Mouse (Mus musculus) kidney, postnatal 0 days (tissue): ENCODE measurements at regions not wholly inside any gene's neighbourhood (a gene's known extent, or its start where the extent isn't known, plus 50 kb on each side); places are given as distances from the start of the nearest gene placed in this dataset.

Source experiments
- ATAC-seq: fragments of 200-750 bp; cut with Nextera tagmentation; replicated peaks from 2 replicates; pipeline ENCODE4 v1.8.0; 2017; ENCODE audit warnings: low read depth, moderate number of reproducible peaks, moderate TSS enrichment, moderate library complexity; ENCODE audit not compliant: low FRiP score
- DNase-seq: peaks from one replicate; pipeline ENCODE4 v3.0.0-alpha.2; 2016; ENCODE audit warnings: low spot score
- H3K27ac ChIP-seq: fragments of 300-500 bp; sonication (generic); 2 replicates; pipeline ENCODE4 v1.5.1; 2014; ENCODE audit warnings: mild to moderate bottlenecking
- H3K27me3 ChIP-seq: fragments of 300-500 bp; sonication (generic); 2 replicates; pipeline ENCODE4 v1.6.1; 2014; ENCODE audit warnings: low read length, mixed read lengths; ENCODE audit not compliant: insufficient read depth
- H3K36me3 ChIP-seq: fragments of 300-500 bp; sonication (generic); 2 replicates; pipeline ENCODE4 v1.6.1; 2014; ENCODE audit warnings: low read length, mixed read lengths; ENCODE audit not compliant: insufficient read depth
- H3K4me1 ChIP-seq: fragments of 300-500 bp; sonication (generic); replicated peaks from 2 replicates; pipeline ENCODE4 v1.6.1; 2014; ENCODE audit warnings: antibody characterized with exemption, low read length, mixed read lengths; ENCODE audit not compliant: insufficient read depth
- H3K4me2 ChIP-seq: fragments of 300-500 bp; sonication (generic); 2 replicates; pipeline ENCODE4 v1.6.1; 2014; ENCODE audit warnings: mild to moderate bottlenecking, low read length, moderate library complexity, mixed read lengths
- H3K4me3 ChIP-seq: fragments of 300-500 bp; sonication (generic); replicated peaks from 2 replicates; pipeline ENCODE4 v1.5.1; 2014; ENCODE audit warnings: low read depth, low read length
- H3K9ac ChIP-seq: fragments of 300-500 bp; sonication (generic); 2 replicates; pipeline ENCODE4 v1.6.1; 2014; ENCODE audit warnings: low read depth, low read length
- H3K9me3 ChIP-seq: fragments of 300-500 bp; sonication (generic); replicated peaks from 2 replicates; pipeline ENCODE4 v1.6.1; 2016; ENCODE audit warnings: low read length, inconsistent platforms, mixed read lengths
- CTCF ChIP-seq: IDR thresholded peaks from 2 replicates; pipeline ENCODE4 v1.5.1; 2016; ENCODE audit warnings: antibody characterized with exemption, low read depth, mild to moderate bottlenecking, moderate library complexity
- WGBS: fragments of 180-500 bp; shearing (Covaris S2); extraction: QIAGEN DNeasy Blood & Tissue Kit; methylation state at CpG from one replicate; pipeline ENCODE4 v1.1.7; 2014; 5-methylcytosine and 5-hydroxymethylcytosine counted together

DNA sequence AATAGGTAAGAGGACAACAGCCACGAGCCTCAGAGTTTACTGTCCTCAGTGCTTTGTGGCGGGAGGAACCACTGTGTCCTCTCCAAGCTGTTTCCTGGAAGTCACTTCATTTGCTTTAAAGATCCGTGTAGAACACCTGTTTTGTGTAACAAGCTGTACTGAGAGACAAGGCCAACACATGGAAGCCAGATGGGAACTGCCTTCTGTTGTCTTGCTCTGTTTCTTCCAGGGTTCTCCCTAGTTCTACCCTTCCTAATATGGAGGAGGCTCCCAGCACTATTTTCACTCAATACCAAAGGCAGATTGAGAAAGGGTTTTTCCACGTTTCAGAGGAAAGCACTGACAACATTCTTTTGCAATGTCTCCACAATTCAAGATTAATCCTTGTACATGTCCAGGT lies 247.3 kb upstream of the Klf4 start:
- Histone ChIP-seq H3K27me3 (no peaks in the 10 kb centered on the region), H3K27ac (no peak overlapping the region), H3K36me3 (no peaks in the 10 kb centered on the region), H3K4me1 (no peaks in the 10 kb centered on the region), H3K9me3 (no peaks in the 10 kb centered on the region), H3K4me3 (no peak overlapping the region), H3K9ac (no peak overlapping the region), H3K4me2 (no peak overlapping the region)
- no peak for TF ChIP-seq CTCF
- no peak for ATAC-seq
- DNase-seq: no peak
- WGBS: 71% methylated on average over 4 of the region's 4 CpGs

DNA sequence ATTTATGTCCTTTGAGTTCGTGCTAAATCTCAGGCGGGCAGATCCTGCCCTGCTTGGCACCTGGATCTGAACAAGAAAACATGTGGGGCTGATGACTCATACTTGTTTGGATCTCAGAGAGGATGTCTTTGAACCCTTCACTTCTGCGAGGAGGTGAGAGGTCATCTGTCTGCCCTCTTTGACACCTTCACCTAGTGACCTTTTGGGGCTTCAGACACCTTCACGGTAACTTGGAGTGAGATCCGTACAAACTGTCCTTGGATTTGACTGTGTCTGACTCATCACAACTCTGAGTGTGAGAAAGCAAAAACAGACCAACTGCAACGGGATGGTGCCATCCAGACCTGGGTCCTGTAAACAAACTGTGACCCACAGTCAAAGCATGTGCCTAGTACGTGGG lies 243.6 kb upstream of the Klf4 start:
- TF ChIP-seq CTCF: no peak
- no peak for DNase-seq
- H3K4me2 ChIP-seq: no peak overlapping the region
- H3K4me1 ChIP-seq: no peaks in the 10 kb centered on the region
- WGBS: 48% methylated on average over 7 of the region's 7 CpGs
- H3K9ac ChIP-seq: no peak overlapping the region
- ATAC-seq: no peak
- H3K9me3 ChIP-seq: no peaks in the 10 kb centered on the region
- H3K4me3 ChIP-seq: no peak overlapping the region
- no peaks in the 10 kb centered on the region for H3K27me3 ChIP-seq
- no peak overlapping the region for H3K27ac ChIP-seq
- H3K36me3 ChIP-seq: no peaks in the 10 kb centered on the region

- H3K27ac ChIP-seq: no peak overlapping the region
- 89% methylated on average over 4 of the region's 4 CpGs for WGBS
- ATAC-seq (no peak), DNase-seq (no peak)
- no peaks in the 10 kb centered on the region for H3K27me3 ChIP-seq
- H3K4me1 ChIP-seq: no peaks in the 10 kb centered on the region
- H3K4me3 ChIP-seq: no peak overlapping the region
- no peak for TF ChIP-seq CTCF
- no peak overlapping the region for H3K4me2 ChIP-seq
- H3K9me3 ChIP-seq: no peaks in the 10 kb centered on the region
- H3K36me3 ChIP-seq: no peaks in the 10 kb centered on the region
- no peak overlapping the region for H3K9ac ChIP-seq
These were observed 242.3 kb upstream of the Klf4 start for GRCm38 (mm10) chr4:55774571-55774970.

- ATAC-seq: no peak
- WGBS: 86% methylated on average over 3 of the region's 3 CpGs
- no peak overlapping the region for H3K4me2 ChIP-seq
These were observed 237.4 kb upstream of the Klf4 start for GRCm38 (mm10) chr4:55769656-55770055.

GRCm38 (mm10) chr4:55768325-55768724 lies 236.1 kb upstream of the Klf4 start:
- Histone ChIP-seq H3K27me3 (no peaks in the 10 kb centered on the region), H3K27ac (no peak overlapping the region), H3K4me3 (no peak overlapping the region), H3K4me2 (no peak overlapping the region), H3K4me1 (no peaks in the 10 kb centered on the region), H3K36me3 (no peaks in the 10 kb centered on the region), H3K9me3 (no peaks in the 10 kb centered on the region), H3K9ac (no peak overlapping the region)
- no peak for TF ChIP-seq CTCF
- WGBS: 85% methylated on average over 6 of the region's 6 CpGs
- no peak for ATAC-seq
- DNase-seq: no peak

More at GRCm38 (mm10) chr4:55769656-55770055, 237.4 kb upstream of the Klf4 start:
- Histone ChIP-seq H3K9ac (no peak overlapping the region), H3K4me1 (no peaks in the 10 kb centered on the region), H3K27me3 (no peaks in the 10 kb centered on the region), H3K27ac (no peak overlapping the region), H3K4me3 (no peak overlapping the region), H3K9me3 (no peaks in the 10 kb centered on the region), H3K36me3 (no peaks in the 10 kb centered on the region)
- no peak for TF ChIP-seq CTCF
- no peak for DNase-seq

- Histone ChIP-seq H3K9ac (no peak overlapping the region), H3K4me2 (no peak overlapping the region), H3K9me3 (no peaks in the 10 kb centered on the region), H3K36me3 (no peaks in the 10 kb centered on the region), H3K4me3 (no peak overlapping the region), H3K27me3 (no peaks in the 10 kb centered on the region), H3K4me1 (no peaks in the 10 kb centered on the region), H3K27ac (no peak overlapping the region)
- ATAC-seq (no peak), DNase-seq (no peak)
- TF ChIP-seq CTCF: no peak
- 82% methylated on average over 4 of the region's 4 CpGs for WGBS
These were observed 234.9 kb upstream of the Klf4 start for GRCm38 (mm10) chr4:55767133-55767532.

- no peak for TF ChIP-seq CTCF
- Histone ChIP-seq H3K27me3 (no peaks in the 10 kb centered on the region), H3K9me3 (no peaks in the 10 kb centered on the region), H3K9ac (no peak overlapping the region), H3K27ac (no peak overlapping the region), H3K36me3 (no peaks in the 10 kb centered on the region), H3K4me1 (no peaks in the 10 kb centered on the region), H3K4me3 (no peak overlapping the region), H3K4me2 (no peak overlapping the region)
- WGBS: 89% methylated on average over 2 of the region's 2 CpGs
- ATAC-seq (no peak), DNase-seq (no peak)
These were observed 233.5 kb upstream of the Klf4 start for GRCm38 (mm10) chr4:55765780-55766179.
